Mouse (Mus musculus) common myeloid progenitor, adult 5-6 weeks (primary cell): ENCODE measurements around the gene Eno4. TPM values are rescaled to one million over a fixed set of nuclear protein-coding genes. Genes with fewer than 3 reads are reported as not detected.
"Not testable (repeated sequence)": the region's sequence is repeated elsewhere in the genome, so short reads cannot be mapped to it uniquely, and the experiment has no call there.

Experiments used
- ATAC-seq: replicated peaks from 2 replicates; pipeline ENCODE4 v1.8.0; 2016; ENCODE audit warnings: low read depth, mild to moderate bottlenecking, moderate TSS enrichment, inconsistent platforms; ENCODE audit not compliant: poor library complexity, severe bottlenecking
- total RNA-seq: library from RNA; stranded (forward); fragments of 200-1000, 187-1606 nt; gene quantifications from 2 replicates; pipeline ENCODE4 v1.2.3, GENCODE M21; 2017

Gene Eno4
- total RNA-seq, result not detected in 2 replicates

GRCm38 (mm10) chr19:58942841-58943828, at the start of gene Eno4, which contains the start of gene Hspa12a:
Gene Eno4, plus strand, starts transcription at chr19:58943425.
Gene Hspa12a, minus strand, starts transcription at chr19:58943654.
- peak; percentile 98 for ATAC-seq

- no peak for ATAC-seq
Observed at GRCm38 (mm10) chr19:58896216-58896615, 47.0 kb upstream of the Eno4 start.

- not testable (repeated sequence) for ATAC-seq
Observed at GRCm38 (mm10) chr19:58900471-58900870, 42.8 kb upstream of the Eno4 start.

GRCm38 (mm10) chr19:58903079-58903898, 39.9 kb upstream of the Eno4 start:
- ATAC-seq, result no peak

- ATAC-seq, result peak; percentile 82
Observed at GRCm38 (mm10) chr19:58903899-58904327, 39.3 kb upstream of the Eno4 start.

- ATAC-seq, result no peak
Observed at GRCm38 (mm10) chr19:58906685-58907084, 36.5 kb upstream of the Eno4 start.

- no peak for ATAC-seq
Observed at GRCm38 (mm10) chr19:58908018-58908417, 35.2 kb upstream of the Eno4 start.

- peak; percentile 27; the same call in 1 of the 2 replicates for ATAC-seq
Observed at GRCm38 (mm10) chr19:58910941-58911368, 32.3 kb upstream of the Eno4 start.

GRCm38 (mm10) chr19:58911386-58911785, 31.8 kb upstream of the Eno4 start:
- ATAC-seq, result peak; percentile 73; the same call in 1 of the 2 replicates

GRCm38 (mm10) chr19:58913301-58913700, 29.9 kb upstream of the Eno4 start:
- ATAC-seq, result no peak

- ATAC-seq, result 0 out of 2 replicates have a peak, but pooled peaks have one; percentile 39
Observed at GRCm38 (mm10) chr19:58918597-58918996, 24.6 kb upstream of the Eno4 start.

GRCm38 (mm10) chr19:58919148-58919547, 24.1 kb upstream of the Eno4 start:
- ATAC-seq, result no peak

GRCm38 (mm10) chr19:58931081-58931800, 12.0 kb upstream of the Eno4 start:
- no peak for ATAC-seq

- ATAC-seq, result no peak
Observed at GRCm38 (mm10) chr19:58933062-58933461, 10.2 kb upstream of the Eno4 start.

- ATAC-seq, result no peak
Observed at GRCm38 (mm10) chr19:58945959-58946358, 2.7 kb downstream of the Eno4 start.

- no peak for ATAC-seq
Observed at GRCm38 (mm10) chr19:58951521-58951920, 8.3 kb downstream of the Eno4 start.

GRCm38 (mm10) chr19:58952236-58952635, 9.0 kb downstream of the Eno4 start:
- ATAC-seq, result no peak

- ATAC-seq, result no peak
Observed at GRCm38 (mm10) chr19:58954779-58955178, 11.6 kb downstream of the Eno4 start.

- ATAC-seq, result no peak
Observed at GRCm38 (mm10) chr19:58963011-58963410, 19.8 kb downstream of the Eno4 start.
